Mouse (Mus musculus) mouse trophoblast stem cell (cell line): ENCODE results near the gene Lrrc4b.

Source experiments
- in situ Hi-C, 2 experiments: fragments of 300-500 bp; cut with MseI, MboI; formaldehyde crosslinking; loops; 2 replicates in 1 of 2; 3 replicates in 1 of 2; pipeline ENCODE4 v1.15.1; 2025

The Lrrc4b gene

DNA sequence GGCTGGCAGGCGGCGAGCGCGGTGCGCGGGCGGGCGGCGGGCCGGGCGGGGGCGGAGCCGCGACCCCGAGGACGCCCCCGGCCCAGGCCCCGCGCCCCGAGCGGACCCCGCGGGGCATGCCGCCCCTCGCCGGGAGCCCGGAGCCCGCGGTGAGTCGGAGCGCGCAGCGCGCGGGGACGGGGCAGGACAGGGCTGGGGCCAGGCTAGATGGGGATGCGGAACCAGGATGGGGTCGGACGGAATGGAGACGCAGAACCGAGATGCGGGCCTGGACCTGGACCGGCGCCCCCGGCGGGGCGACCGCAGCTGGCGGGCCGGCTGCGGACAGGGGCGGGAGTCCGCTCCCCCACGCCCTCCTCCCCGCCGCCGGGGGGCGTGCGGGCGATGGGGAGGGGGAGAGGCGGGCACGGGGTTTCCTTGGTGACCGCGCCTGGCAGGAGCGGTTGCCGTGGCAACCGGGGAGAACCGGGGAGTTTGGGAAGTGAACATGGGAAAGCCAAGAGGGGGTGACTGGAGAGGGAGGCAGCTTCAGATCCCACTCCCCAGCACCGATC, at the start of gene Lrrc4b:
Gene Lrrc4b, plus strand, starts transcription at position 51 of the 554 bp plus-strand sequence.
- in situ Hi-C loops, result no loop called here

DNA sequence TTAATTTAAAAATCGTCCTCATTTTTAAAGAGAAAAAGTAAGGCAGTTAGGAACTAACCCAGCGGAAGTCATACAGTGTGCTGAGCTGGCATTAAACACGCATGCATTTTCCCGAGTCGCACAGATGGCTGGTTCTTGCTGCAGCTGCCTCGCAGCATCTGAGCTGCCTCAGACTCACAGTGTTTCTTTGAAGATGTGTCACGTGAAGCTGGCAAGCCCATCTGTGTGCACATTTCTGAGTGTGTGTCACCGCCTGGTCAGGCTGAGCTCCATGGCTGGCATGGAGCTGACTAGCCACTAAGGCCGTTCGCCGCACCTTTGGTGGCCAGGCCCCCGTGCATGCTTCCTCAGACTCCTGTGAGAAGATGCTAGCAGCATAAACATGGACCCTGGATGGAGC, 46.3 kb upstream of the Lrrc4b start:
- in situ Hi-C loops, result no loop called here

DNA sequence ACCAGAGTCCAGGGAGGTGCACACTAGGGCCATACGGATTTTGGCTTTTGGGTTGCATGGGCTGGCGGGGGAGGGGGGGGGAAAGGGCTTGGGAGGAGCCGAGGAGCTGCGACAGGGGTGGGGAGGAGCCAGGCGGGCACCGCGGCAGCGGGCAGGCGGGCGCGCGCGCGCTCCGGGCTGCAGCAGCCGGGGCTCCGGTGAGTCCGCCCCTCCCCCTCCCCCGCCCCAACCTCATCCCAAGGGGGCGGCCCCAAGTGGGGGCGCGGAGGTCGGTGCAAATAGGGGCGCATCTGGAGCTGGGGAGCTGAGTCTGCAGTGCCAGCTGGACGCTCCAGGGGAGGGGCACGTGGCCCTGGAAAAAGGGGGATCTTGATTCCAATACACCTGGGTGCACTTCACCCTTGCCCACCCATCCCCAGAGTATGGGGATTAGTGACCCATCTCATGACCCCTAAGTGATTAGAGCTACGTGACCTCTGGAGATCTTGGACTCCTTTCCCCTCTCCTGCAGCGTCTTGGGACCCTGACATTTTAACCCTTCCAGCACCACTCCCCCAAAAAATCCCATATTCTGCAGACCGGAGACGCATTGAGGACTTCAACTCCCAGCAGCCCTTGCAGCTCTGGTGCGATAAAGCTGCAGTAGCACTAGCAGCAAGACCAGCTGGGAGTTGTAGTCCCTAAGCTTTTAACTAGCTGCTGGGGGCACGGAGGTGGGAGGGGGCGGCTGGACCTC, 44.7 kb upstream of the Lrrc4b start, which contains the start of gene Syt3:
Gene Syt3, plus strand, starts transcription at position 123 of the 736 bp plus-strand sequence.
- in situ Hi-C loops, result no loop called here

DNA sequence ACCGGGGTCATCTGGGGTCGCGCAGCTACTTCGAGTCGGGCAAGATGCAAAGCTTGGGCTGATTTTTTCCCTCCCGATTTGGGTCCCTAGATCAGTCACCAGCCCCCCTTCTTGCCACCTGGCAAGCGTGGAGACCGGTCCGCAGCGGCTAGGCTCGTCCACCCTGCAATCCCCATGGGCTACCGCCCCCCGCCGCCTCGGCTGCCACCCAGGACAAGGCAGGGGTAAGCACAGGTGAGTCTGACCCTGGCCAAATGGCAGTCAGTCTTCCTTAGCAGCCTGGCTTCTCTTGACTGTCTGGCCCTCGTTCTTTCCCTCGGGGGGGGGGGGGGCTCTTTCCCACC, 44.1 kb upstream of the Lrrc4b start:
- in situ Hi-C loops, result no loop called here

DNA sequence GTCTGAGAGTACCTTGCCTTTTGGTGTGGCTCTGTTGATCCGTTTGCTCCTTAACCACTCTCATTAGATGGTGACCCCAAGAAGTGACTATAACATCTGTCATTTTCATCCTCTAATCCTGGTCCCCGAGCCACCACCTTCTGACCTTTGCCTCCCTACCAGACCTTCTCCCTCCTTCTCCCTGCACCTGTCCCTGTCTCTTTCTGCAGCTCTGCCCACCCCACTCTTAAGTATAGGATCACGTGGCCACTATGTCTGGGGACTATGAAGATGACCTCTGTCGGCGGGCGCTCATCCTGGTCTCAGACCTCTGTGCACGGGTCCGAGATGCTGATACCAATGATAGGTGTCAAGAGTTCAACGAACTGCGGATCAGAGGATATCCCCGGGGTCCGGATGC, 43.1 kb upstream of the Lrrc4b start, which contains the start of gene 1700008O03Rik:
Gene 1700008O03Rik, minus strand, starts transcription at position 101 of the 400 bp plus-strand sequence.
- in situ Hi-C loops, result no loop called here

DNA sequence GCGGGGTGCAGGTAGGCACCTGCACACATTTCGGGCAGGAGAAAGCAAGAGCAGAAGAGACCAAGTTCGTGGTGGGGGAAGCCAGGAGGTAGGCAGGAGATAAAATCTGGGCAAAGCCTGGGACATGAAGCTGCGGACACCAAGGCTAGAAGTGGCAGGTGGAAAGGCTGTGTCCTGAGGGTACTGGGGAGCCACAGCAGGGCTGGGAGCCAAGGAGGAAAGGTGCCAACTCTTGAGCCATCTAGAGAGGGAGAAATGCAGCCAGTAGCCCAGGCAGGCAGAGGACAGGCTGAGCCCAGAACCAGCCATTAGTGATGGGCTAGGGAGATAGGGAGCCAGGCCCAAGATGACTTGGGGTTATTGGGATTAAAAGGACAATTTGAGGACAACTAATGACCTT, 37.0 kb upstream of the Lrrc4b start:
- in situ Hi-C loops, result no loop called here

DNA sequence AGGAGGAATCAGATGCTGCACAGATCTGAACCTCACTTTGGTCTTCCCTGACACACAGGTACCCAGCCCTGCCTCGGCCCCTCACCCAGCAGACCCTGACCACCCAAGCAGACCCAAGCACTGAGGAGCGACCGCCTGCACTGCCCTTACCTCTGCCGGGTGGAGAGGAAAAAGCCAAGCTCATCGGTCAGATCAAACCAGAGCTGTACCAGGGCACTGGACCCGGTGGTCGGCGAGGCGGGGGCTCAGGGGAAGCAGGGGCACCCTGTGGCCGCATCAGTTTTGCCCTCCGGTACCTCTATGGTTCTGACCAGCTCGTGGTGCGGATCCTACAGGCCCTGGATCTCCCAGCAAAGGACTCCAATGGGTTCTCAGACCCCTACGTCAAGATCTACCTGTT, 36.5 kb upstream of the Lrrc4b start:
- in situ Hi-C loops, result no loop called here

DNA sequence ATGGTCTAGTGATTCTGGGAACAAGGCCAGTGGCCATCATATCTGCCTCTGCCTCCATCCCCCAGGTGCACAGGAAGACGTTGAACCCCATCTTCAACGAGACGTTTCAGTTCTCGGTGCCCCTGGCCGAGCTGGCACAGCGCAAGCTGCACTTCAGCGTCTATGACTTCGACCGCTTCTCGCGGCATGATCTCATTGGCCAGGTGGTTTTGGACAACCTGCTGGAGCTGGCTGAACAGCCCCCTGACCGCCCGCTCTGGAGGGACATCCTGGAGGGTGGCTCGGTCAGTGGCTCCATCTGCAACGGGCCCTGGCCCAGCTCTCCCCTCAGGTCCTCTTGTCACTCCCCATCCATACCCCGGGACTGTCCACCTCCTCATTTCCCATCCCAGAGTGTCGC, 35.5 kb upstream of the Lrrc4b start:
- in situ Hi-C loops, result no loop called here

DNA sequence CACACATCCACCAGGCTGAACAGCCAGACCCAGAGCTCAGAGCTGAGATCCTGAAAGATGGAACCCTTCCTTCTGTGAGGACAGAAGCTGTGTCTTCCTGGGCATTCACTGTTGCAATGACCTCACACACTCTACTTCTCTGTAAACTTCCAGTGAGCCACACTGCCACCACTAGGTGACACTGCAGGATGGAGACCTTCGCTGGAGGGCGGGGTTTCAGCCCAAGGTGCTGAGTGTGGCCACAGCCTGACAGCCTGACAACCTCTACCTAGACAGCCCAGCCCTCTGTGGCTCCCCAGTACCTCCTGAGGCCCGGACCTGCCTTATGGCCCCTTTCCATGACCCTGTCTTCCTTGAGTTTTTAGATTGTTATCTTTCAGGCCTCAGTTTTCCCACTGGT, 30.2 kb upstream of the Lrrc4b start:
- in situ Hi-C loops, result no loop called here

DNA sequence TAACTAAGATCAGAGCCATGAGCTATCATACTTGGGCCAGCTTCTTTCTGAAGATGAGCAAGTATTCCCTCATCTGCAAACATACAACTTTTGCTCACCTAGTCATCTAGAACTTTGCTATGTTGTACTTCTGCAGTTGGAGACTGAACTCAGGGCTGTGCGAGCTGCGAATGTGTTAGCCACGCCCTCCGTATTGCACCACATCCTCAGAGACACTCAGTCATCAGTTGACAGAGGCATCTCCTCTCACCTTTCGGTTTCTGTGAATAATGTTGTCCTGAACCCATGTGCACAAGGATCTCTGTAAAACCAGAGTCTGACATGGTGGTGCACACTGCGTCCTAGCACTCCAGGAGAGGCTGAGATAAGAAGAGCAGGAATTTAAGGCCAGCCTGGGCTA, 27.1 kb upstream of the Lrrc4b start:
- in situ Hi-C loops, result loop anchor here in 1 of 2 experiments (5.0 kb wide), 1 partner anchor 81 kb away; no protein-coding TSS in a partner anchor

DNA sequence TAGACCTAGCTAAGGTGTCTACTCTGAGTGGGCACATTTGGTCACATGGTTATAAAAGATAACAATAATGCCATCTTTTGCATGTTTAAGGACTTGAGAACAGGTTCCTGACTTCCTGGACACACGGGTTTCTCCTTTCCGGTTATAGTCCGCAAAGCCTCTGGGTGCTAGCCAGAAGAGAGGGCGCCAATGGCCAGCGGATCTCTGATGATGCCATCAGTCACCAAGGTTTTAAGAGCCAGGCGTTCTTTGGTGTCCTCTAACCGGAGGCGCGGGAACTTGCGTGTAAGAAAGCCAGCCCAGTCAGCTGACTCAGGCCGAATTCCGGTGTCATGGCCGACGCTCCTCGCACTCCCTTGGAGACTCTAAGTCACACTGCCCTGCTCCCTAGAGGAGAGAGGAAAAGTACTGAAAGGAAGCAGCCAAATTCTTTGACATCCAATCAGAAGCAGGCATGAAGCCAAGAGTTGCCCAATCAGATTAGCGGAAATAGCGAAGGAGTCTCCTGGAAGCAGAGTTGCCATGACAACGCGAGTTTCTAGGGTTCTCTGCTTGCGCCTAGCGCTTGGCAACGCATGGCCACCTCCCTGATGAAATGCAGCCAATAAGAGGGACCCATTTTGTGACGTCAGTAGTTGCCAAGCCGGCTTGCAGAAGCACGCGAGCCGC, 23.3 kb upstream of the Lrrc4b start:
- in situ Hi-C loops, result no loop called here

DNA sequence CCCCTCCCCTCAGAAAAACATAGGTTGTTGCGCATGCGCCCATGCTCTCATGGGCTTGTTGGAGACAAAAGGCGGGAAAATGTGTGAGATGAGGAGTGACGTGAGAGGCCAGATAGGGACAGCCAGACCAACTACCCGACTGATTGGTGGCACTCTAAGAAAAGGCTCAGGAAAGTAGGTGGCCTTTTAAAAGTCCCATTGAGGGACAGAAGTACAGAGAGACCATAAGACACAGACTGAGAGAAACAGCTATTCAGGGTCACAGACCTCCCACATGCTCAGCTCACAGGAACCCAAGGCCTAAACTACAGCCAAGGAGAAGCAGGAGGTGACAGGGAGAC, 22.8 kb upstream of the Lrrc4b start:
- in situ Hi-C loops, result no loop called here

DNA sequence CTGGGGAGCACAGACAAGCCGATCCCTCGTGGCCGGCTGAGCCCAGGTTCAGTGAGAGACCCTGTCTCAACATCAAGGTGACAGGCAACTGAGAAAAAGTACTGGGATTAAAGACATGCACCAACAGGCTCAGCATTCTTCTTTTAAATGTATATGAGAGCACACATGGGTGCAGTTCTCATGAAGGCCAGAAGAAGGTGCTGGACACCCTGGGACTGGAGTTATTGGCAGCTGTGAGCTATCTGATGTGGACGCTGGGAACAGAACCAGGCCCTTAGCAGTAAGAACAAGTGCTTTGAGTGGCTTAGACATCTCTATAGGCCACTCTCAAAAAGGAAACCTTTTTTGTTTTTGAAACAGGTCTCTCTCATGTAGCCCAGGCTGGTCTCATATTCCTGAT, 17.7 kb upstream of the Lrrc4b start:
- in situ Hi-C loops, result no loop called here

DNA sequence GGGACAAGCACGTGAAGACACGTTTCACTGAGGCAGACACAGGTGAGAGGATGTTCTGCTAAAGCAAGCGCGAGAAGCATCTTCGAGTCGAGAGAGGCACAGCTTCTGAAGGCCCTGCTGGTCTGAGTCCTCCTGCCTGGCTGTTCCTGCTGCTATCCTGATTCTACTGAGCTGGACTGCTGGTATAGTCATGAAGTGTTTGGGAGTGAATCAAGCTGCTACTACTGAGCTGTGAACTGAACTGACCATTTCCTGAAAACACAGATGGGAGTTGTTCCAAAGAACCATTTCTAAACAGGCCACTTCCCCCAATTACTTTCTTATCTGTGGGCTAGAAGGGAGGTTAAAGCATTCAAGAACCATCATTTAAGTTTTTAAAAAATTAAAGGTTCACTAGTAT, 15.5 kb upstream of the Lrrc4b start:
- in situ Hi-C loops, result no loop called here

DNA sequence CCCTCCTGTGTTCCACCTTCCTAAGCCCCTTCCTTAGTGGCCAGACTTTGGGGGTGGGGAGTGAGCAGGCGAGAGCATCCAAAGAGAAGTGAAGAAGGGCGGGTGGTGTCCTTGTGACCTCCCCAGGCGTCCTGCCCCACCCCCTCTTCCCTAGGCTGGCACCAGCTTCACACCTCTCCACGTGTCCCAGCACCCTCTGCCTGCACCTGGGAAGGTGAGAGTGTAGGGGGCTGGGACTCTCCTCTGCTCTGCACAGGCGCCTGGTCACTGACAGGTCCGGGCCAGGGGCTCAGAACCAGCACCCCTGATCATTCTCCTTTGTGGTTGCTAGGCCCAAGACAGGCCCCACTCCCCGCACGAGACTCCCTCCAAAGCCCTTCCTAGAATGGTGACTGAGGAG, 1.2 kb upstream of the Lrrc4b start:
- in situ Hi-C loops, result no loop called here

DNA sequence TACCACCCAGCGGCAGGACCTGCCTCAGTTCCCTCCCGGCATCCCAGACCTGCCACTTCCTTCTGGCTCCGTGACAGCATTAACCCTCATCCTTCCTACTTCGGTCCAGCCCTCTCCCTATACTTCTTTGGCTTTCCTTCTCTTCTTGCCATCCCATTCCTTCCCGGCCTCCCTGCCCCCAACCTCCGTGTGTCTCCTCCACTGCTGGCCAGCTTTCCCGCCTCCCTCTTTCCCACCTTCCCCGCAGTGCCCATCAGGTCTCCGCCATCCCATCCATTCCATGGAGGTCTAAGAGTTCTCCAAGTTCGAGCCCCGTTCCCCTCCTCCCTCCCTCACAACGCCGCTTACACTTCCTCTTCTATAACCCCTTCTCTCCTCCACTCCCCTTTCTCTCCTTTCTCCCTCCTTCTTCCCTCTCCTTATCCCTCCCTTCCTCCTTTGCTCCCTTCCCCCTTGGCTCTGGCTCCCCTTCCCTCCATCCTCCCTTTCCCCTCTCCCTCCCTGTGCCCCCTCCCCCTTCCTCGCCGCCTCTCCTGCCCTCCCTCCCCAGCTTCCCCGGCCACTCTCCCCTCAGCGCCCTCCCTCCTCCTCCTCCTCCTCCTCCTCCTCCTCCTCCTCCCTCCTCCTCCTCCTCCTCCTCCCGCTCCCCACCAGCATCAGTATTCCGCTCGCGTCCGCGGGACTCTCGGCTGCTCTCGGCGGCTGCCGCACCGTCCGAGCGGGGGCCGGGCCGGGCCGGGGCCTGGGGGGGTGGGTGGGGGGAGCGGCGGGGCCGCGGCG, 457 bp upstream of the Lrrc4b start:
- in situ Hi-C loops, result no loop called here

DNA sequence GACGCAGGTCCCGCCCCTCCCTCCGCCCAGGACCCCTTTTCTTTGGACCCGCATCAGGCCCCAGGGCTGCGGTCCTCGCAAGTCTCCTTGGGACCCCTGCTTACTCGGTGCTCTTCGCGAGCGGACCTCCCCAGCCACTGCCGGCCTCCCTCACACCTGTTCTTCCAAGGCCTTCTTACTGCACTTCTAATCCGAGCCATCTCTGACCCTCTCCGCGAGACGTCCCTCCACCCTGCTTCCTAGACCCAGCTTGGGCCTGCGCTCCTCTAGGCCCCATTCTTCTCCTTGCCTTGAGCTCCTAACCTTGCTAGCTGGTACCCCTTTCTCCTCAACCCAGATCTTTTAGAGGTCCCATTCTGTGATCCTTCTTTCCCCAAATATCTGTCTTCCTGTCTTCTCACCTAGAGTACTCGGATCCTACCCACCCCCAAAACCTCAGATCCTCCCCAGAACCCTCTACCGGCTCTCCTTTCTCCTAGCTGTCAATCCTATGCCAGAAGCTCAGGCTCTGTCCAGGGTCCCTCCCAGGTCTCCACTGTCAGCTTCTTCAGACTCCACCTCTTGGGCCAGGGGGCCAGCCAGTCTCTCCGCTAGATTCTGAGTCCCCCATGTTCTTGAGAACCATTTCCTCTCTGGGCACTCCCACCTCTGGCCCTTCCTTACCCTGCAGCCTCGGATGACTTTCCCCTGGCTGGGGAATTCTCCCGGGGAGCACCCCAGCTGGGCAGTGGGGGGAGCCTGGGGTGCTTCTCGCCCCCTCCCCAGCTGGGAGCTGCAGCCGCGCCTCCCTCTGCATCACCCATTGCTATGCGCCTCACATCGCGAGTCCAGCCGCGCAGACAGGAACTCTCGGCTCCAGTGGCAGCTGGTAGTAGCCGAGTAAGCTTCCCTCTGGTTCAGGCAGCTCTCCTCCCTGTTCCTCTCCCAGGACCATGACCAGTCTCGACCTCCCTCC, 993 bp downstream of the Lrrc4b start:
- in situ Hi-C loops, result no loop called here

DNA sequence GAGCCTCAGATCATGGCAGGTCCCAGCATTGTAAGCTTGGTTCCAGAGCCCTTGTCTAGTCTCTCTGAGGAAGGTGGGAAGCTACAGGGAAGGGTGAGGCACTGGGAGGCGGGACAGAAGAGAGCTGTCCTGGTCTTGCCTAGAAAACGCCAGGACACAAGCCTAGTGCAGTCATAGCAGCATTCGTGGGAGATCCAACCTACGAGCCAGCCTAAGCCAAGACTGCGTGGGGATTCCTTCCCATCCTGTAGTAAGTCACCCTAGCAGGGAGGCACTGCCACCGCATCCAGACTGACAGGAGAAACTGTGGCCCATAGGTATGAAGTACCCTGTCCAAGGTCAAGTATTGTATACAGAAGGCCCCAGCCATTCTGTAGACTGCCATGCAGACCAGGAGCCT, 3.7 kb downstream of the Lrrc4b start:
- in situ Hi-C loops, result no loop called here

DNA sequence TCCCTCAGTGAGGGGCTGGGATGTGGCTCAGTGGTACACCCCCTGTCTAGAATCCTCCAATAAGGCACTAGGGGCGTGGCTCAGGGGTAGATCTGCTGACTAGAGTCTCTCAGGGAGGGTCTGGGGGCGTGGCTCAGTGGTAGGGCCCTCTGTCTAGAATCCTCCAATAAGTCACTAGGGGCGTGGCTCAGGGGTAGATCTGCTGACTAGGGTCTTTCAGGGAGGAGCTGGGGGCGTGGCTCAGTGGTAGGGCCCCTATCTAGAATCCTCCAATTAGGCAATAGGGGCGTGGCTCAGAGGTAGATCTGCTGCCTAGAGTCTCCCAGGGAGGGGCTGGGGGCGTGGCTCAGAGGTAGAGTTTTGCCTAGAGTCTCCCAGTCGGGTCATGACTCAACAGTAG, 4.6 kb downstream of the Lrrc4b start:
- in situ Hi-C loops, result no loop called here

DNA sequence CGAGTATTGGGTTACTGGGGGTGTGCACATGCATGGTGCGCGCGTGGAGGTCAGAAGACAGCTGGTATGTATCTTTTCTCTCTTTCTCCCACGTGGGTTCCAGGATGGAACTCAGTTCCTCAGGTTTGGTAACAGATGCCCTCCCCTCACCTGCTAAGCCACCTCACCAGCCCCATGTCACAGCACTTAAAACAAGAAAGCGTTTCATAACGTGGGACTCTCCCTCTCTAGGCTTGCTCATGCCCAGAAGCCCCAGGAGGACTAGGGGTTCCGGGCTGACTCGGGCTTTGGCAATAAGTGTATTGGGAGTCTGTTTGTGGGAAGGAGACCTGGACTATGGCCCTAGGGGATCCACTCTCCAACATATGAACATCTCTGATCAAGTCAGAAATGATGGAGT, 5.3 kb downstream of the Lrrc4b start:
- in situ Hi-C loops, result no loop called here

DNA sequence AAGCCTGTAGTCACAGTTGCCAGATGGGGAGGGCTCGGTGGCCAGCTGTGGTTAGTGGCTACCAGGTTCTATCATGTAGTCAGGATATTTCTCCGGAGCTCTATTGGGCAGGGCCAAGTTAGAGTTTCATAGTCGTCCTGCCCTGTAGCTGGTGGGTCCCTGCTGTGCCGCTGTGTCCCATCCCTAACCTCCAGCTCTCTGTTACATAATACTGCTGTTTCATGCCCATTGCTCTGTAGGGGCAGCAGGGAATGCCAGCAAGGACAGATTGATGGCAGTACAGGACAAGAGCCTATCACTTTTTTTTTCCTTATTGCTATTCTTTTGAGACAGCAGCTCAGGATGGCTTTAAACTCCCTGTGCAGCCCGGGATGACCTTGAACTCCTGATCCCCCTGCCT, 7.0 kb downstream of the Lrrc4b start:
- in situ Hi-C loops, result no loop called here
